Mouse (Mus musculus) bone marrow, adult 2 months (tissue): ENCODE measurements around the gene Fbxl3.

ENCODE experiments used
- CTCF ChIP-seq: fragments of 200-500 bp; IDR thresholded peaks from 2 replicates; pipeline ENCODE4 v1.5.1; 2011; ENCODE audit warnings: low read length, control low read depth; ENCODE audit not compliant: control insufficient read depth, insufficient read depth
- POLR2A ChIP-seq: fragments of 200-500 bp; IDR thresholded peaks from 2 replicates; pipeline ENCODE4 v1.6.1; 2011; ENCODE audit warnings: low read depth, mild to moderate bottlenecking, control low read depth, low read length, borderline replicate concordance; ENCODE audit not compliant: control insufficient read depth

GRCm38 (mm10) chr14:103058998-103059397 lies 40.4 kb downstream of the Fbxl3 start:
- no peak for TF ChIP-seq CTCF
- no peak for TF ChIP-seq POLR2A
